Mouse (Mus musculus) adrenal gland, postnatal 25 days (tissue): Measurements from ENCODE around the gene Lrrc8e. TPM values are rescaled to one million over a fixed set of nuclear protein-coding genes. Genes with fewer than 3 reads are reported as not detected.
"Not testable (repeated sequence)": the region's sequence is repeated elsewhere in the genome, so short reads cannot be mapped to it uniquely, and the experiment has no call there.

Experiments used
- DNase-seq: peaks from one replicate; pipeline ENCODE4 v3.0.0; 2021; ENCODE audit warnings: mixed read lengths
- total RNA-seq: library from RNA; stranded (reverse); gene quantifications from 2 replicates; pipeline ENCODE4 v1.2.3, GENCODE M21; 2021

Gene Lrrc8e
- total RNA-seq, 1 experiment from 2014 or later, result 18.0 TPM

DNA sequence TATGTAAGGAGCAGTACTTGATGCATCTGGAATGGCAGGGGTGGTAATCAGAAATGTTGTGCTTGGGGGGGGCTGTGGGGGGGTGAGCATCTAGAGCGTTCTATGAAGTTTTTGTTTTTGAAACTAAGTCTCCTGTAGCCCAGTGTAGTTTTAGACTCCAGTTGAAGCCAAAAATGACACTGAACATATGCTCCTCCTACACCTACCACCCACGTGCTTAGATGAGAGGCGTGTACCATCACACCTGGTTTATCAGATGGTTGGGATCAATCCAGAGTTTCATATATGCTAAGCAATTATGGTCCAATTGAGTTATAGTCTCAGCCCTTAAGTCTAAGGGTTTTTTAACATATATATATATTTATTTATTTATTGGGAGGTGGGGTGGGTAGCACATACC is 7.0 kb upstream of the Lrrc8e start:
- DNase-seq, result no peak

DNA sequence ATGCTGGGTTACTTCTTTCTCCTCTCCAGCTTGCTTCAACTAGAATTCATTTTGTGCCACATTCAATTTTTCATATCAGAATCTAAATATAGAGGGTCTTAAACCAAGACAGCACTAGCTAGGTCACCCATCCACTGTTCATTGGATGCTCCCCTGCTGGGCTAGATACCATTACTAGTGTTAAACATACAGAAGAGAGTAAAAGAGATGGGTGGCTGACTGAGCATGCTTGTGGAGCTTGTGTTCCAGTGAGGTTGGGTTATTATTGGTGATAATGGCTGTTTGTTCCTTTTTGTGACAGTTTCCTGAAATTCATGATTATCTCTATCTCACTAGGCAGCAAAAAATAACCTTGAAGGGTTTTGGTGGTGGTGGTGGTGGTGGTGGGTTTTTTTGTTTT is 4.6 kb upstream of the Lrrc8e start:
- DNase-seq, result no peak

DNA sequence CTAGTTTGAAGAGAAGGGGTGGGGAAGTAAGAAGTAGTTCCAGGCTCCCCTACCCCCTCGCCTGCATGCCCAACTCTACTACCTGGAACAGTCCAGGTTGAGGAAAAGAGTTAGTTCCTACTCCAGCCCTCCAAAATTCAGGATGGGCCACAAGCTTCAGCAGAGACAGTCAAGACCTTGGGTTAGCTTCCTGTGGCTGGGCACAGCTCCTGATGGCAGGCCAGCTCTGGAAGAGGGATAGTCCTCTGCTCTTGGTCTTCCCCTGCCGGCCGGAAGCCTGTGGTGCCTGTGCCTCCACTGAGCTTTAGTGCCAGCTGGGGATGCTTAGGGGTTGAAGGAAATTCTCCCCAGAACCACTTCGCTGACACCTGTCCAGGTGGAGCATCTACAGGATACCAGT is 304 bp upstream of the Lrrc8e start:
- no peak for DNase-seq

DNA sequence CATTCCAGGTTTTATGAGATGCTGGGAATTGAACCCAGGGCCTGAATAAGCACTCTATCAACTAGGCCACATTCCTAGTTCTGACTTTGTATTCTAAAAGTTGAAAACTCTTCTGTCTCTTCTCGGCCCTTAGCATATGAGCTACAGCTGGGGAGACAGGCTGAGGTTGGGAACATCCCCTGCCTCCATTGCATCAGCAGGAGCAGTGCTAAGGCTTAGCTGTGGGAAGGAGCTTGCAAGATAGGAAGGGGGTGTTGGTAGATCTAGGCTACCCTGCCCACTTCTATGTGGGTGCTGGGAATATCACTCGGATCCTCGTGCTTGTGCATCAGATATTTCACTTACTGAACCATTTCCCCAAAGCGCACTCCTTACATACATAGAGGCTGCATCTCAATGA is 1.3 kb downstream of the Lrrc8e start:
- no peak for DNase-seq

DNA sequence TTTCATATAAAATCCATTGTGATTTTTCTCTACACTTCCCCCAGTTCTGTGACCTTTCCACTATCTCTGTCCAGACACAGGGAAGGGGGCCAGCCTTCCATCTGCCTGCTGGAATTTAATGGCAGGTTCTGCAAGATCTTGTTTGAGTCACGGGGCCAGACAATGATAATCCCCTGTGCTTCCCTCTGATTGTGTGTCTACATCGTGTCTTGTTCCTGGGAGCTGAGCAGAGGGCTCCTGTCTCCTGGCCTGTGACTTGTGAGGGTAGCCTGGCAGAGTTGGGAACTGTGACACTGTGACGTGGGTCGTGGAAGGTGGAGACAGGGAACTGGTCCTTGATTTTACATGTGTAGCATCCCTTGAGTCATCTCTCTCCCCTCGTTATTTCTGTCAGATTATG is 3.2 kb downstream of the Lrrc8e start:
- DNase-seq, result no peak

DNA sequence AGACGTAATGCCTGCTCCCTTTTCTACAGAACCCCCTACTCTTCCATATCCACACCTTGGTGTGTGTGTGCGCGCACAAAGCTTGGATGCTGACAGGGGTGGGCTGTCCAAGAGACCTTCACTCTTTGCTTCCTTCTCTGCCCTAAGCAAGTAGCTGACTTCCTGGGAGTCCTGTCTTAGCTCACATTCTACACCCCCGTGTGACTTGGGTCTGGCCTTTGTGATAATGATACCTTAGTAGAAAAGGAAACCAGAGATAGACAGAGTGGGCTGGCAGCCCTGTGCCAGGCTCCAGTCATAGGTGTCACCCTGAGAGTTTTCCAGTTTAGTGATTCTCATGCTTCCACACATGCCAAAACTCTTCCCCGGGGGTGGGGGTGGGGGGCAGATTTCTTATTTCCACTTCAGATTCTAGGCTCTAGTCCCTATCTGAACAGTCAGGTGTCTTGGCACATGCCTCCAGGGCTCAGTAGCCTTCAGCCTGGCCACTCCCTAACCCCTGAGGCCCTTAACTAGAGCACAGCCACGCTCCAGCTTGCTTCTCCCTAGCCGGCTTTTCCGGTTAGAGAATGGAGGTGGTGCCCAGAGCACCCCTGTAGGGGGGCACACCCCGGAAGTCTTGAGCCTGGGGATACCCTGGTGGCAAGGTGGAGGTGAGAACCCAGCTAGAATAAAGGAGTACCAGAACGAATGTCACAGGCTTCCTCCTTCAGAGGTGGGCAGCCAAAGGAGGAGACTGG is 4.2 kb downstream of the Lrrc8e start:
- DNase-seq, result no peak

DNA sequence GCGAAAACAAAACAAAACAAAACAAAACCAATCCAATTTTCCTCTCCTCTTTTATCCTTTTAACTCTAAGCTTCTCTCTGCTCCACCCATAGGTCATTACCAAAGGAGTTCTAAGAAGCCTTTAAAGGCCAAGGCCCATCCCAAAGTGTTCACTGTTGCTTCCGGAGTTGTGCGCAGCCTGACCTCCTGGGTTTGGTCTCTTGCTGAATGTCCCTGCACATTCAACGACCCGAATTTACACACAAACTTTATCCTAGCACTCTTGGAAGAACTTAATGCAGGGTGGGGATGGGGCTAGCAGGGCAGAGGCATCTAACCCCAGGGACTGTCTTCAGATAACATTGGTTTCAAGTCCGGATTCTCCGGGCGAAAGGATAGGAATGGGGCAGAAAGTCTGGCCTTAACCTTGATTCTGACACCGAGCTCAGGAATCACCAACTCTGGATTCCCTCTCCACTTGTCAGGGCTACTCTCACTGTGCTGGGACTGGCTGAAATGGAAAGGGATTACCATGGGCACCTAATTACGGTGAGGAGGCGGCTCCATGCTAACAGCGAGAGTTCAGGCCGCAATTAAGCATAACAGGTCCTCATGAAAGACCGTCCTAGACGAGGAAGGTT is 11.3 kb downstream of the Lrrc8e start:
- DNase-seq, result peak; percentile 51

DNA sequence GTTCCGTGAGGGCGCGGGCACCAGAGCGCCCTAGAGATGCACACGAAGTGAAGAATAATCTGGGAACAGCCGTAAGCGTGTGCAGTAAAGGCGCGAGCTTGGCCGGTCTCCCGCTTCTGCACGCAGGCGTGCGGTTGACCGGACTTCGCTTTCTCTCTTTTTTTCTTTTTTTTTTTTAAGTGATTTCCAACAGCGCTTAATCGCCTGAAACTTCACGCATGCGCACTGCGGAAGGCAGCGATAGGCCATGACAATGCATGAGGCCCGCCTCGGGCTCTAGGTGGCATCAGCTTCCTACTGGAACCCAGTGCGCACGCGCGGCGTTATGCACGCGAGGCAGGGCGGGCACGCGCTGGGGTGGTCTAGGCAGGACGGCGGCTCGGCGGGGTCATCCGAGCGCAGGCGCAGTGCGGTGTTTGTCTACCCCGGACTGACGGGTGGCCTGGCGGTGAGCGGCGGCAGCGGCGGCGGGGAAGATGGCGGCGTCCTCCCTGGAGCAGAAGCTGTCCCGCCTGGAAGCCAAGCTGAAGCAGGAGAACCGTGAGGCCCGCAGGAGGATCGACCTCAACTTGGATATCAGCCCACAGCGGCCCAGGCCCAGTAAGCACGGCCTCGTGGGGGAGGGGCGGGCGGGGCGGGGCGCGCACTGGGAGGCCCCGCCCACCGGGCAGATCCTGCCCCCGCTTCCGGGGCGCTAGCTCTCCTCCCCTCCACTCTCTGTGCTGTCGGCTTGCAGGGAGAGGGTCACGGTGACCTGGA is 12.0 kb downstream of the Lrrc8e start, which contains the start of the genes Map2k7 and Gm49320:
Gene Map2k7 (plus strand): TSS at position 307 of the 759 bp plus-strand sequence.
Gene Gm49320 (plus strand): TSS at position 432 of the 759 bp plus-strand sequence.
- DNase-seq, result peak; percentile 100

DNA sequence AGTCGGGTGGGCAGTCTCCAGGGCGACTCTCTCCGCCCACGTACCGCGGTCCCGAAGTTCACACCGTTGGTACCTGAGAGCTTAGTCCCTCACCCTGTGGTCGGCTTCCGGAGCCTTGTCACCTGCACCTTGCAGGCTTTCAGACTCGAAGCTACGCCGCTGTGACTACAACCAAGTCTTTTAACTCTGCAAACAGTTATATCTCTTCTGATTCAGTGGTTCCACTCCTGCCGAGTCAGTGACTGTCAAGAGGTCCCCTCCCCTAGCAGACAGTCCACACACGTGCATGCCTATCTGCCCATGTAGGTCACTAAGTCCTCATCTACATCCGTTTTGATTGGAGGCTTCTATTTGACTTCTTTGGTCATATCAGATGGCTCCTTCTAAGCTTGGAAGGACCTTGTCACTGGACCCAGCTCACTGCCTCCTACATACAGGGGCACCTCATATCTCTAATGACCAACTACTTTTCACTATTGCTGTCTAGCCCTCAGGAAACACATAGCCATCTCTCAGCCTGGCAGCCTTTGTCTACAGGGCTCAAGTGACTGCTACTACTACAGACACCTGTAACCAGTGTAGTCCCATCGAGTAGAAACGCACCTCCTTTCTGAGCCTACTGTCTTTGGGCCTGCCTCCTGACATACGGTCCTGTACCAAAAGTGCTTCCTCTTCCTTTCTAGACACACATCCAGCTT is 12.7 kb downstream of the Lrrc8e start:
- no peak for DNase-seq

DNA sequence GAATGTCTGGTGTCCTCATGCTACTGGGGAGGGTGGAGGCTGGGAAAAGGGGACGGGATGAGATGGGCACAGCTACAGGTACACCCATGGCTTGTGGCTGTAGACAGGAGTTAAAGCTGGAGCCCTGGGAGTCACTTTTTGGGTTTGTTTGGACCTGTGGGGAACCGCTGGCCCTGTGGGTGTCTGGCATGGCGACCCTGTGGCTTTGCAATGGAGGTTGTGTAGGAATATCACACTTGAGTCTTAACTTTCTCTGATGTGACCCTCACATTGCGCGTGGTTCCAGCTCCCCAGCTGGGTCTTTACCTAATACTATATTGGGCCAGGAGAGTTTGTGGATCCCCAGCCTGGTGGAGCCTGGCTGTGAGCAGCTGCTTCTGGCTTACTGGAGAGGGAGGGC is 18.4 kb downstream of the Lrrc8e start:
- no peak for DNase-seq

DNA sequence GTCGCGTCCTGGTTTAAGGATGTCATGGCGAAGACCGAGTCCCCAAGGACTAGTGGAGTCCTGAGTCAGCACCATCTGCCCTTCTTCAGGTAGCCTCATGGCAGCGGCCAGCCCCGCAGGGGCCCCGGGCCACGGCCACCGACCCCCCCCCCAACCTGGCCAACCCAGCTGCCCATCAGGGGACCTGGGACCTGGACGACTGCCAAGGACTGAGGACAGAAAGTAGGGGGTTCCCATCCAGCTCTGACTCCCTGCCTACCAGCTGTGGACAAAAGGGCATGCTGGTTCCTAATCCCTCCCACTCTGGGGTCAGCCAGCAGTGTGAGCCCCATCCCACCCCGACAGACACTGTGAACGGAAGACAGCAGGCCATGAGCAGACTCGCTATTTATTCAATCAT is 19.1 kb downstream of the Lrrc8e start:
- no peak for DNase-seq

DNA sequence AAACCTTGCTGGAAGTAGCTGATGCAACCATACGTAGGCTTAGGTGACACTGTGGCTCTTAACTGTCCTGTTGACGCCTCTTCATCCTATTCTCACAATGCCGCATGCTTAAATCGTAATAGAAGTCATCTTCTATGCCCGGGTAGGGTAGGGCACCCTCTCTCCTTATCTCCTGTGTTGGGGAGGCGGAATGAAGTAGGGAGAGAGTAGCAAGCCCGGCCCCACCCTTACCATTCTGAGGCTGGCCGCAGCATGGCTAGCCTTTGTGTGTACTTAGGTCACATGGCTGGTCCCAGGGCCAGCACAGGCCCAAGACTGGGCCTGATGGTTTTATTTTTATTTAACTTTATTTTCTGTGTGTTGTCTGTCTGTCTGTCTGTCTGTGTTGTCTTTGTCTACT is 20.6 kb downstream of the Lrrc8e start:
- no peak for DNase-seq

DNA sequence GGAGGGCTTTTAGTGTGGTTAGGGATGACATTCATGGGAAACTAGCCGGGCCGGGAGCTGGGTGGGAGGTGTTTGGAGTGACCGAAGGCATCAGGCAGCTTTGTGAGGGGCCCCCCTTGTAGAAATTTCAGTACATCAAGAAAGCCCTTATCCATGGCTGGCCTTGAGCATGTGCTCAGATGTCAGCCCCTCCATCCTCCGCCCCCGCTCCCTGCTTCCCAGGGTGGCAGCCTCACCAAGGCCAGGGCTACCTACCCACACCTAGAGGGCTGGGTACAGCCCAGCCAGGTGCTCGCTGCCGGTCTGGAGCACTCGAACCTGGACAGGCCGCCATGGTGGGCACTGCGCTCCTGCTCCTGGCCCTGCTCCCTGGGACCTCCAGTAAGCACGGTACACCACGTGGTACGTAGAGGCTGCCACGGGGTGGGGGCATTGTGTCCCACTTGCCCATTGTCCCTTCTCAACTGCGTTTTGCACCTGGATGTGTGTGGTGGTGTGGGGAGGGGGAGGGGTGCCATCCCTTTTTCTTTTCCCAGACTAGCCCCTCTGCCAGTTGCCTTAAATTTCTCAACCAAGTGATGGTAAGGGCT is 21.4 kb downstream of the Lrrc8e start, which contains the start of gene Tgfbr3l:
Gene Tgfbr3l (plus strand): TSS at position 264 of the 590 bp plus-strand sequence.
- DNase-seq, result no peak

DNA sequence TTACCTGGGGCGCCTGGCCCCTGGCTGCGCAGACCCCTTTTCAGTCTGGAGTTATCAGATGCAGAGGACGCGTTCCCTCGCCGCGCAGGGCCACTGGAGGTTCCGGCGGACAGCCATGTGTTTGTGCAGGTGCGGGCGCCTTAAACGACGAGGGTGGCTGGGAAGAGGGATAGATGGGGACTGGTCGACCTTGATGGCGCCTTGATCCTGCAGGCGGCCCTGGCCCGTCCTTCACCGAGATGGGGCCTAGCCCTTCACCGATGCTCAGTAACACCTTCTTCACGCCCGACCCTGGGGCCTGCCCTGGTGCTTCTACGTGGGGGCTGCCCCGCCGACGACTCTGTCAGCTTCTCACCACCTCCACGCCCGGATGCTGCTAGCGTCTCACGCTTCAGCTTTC is 22.6 kb downstream of the Lrrc8e start:
- peak; percentile 47 for DNase-seq

DNA sequence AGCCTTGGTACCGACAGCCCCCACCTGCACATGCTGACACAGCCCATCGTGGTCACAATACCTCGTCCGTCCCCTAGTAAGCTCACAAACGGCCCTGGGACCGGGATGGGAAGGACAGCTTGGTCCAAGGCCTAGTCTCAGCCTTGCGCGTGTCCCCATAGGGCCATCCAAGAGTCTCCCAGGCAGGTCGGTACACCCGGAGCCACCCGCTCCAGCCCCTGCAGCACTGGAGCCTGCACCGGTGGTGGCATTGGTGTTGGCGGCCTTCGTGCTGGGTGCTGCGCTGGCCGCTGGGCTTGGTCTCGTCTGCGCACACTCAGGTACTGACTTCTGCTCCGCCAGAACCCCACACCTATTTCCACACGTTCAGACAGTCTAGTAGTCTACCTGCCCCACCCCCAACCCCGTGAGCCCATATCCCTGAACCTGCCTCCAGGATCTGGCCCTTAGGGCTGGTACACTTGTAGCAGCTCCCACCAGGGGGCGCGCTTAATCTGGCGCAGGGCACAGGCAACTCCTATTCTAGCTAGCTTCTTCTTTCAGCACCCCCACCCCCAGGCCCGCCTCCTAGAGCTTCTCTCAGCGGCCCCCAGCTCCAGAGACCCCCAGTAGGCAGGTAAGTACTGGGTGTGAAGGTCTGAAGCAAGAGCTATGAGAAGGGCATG is 23.8 kb downstream of the Lrrc8e start:
- peak; percentile 90 for DNase-seq

DNA sequence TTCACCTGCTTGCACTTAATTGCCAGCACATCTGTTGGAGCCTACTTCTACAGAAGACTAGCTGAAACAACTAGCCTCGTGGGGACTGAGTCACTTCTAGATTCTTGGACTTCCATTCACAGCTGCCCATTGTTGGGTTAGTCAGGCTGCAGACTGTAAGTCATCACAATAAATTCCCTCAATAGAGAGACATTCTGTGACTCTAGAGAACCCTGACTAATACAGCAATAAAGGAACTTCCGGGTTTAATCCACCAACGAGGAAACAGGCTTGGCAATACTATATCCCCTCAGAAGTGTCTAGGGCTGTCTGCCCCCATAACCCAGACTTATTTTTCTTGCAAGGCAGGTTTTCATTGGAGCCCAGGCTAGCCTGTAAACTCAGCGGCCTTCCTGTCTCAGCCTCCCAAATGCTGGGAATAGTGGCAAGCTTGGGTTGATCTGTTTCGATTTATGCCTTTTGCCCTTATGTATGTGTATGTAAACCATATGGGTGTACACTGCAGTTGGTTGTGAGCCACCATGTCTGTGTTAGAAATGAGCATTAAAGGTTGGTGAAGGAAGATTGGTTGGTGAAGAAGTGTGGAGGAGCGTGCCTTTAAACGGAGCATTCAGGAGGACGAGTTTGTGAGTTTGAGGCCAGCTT is 25.6 kb downstream of the Lrrc8e start:
- no peak for DNase-seq

DNA sequence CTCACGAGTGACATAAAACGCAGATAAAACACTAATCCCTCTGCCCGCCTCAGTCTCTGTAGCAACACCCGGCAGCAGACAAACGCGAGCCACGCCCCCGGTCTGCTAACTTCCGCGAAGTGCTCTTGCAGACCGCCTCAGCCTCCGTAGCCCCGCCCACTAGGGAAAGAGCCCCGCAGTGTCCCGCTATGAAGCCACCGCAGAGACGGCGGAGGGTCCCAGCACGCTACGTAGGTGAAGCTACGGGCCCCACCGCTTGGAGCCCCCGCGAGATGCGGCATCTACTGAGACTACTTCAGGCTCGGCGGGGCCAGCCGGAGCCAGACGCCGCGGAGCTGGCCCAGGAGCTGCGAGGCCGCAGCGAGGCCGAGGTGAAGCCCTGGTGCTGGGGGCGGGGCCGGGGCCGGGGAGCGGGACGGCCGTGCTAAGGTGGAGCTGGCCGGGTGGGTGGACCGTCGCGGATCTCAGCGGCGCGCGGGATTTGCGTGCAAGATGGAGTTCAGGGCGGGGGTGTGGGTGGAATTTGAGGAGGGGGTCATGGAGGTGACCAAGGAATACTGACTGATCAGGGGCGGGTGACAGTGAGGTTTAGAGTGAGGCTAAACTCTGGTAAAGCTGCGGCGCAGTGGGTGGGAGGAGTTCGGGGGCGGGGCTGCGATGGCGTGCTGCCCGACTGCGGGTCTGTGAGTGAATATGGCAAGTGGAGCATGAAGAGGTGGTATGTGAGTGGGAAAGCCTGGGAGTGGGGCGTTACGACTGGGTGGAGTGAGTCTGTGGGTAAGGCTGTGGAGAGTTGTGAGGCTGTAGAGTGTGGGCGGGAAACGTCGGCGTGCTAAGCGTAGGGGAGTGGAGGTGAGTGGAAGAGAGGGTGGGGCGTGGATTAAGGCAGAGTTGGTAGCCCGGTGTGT is 26.6 kb downstream of the Lrrc8e start, which contains the start of gene Snapc2:
Gene Snapc2 (plus strand): TSS at position 147 of the 908 bp plus-strand sequence.
- DNase-seq, result peak; percentile 97

DNA sequence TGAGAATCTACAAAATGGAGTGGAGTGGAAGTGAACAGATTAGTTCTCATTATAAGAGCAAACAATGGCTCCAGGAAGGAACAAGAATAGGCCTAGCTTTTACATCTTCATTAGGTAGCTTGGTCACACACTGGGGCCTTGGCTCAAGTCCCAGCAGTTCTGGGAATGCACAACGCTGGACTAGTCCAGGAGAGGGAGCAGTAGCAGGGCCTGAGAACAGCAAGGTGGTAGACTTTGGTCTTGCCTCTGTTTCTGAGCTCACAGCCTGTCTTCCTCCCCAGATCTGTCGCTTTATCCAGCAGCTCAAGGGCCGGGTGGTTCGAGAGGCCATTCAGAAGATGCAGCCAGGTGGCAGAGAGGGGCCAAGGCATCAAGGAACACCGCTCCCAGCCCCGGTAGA is 27.4 kb downstream of the Lrrc8e start:
- DNase-seq, result peak; percentile 59

DNA sequence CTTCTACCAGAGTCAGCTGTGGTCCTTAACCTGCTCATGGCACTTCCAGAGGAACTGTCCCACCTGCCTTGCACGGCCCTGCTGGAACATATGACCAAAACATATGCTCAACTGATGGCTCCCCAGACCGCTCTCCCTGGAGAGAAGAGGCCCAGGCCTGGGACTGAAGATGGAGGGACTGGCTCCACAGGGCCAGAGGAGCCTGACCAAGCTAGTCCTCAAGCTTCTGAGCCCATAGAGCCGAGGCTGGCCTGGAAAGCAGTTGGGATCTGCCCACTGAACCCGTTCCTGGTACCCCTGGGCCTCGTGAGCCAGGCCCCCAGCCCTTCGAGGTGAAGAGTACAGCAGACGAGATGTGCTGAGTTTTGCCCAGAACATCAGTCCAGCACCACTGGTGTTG is 28.8 kb downstream of the Lrrc8e start:
- not testable (repeated sequence) for DNase-seq

DNA sequence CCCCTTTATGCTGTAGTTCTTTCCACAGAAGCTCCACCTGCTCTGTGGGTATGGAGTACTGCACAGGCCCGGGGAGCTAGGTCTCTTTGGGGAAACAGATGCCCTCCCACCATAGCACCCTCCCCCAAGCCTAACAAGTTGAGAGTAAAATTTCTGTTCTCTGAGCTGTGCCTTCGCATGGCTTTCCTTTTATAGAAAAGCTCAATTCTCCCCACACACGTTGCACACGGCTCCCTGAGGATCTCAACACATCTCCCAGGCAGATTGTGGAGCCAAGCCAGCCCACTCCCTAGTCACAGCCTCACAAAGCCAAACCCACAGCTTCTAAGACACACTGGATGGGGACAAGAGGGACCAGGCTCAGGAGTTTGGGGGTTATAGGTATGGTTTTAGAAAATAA is 30.3 kb downstream of the Lrrc8e start:
- no peak for DNase-seq
